In genomic region chr17:79295926-79296325, GRCm38 (mm10) we compare ENCODE assay signal across 11 mouse cellular contexts. TPM values are rescaled to one million over a fixed set of nuclear protein-coding genes. Genes with fewer than 3 reads are reported as not detected.
A peak's percentile ranks its signal among the peaks of the same experiment; 100 is the strongest.
DNase-seq lines count a peak whose midpoint lies in the region; ATAC-seq and TF ChIP-seq lines count a peak whose summit lies in the region.
"Had no signal": no experiment of that assay in that cellular context is flagged by ENCODE, and none has a peak within 500 bp of the region (broad histone marks: within the 10 kb centered on the region; RNA-seq: fewer than 3 reads in every experiment).

No protein-coding gene starts in this region.

- no peak overlapping the region for H3K4me2 ChIP-seq in heart, embryonic 14.5 days (ENCODE audit: low read length)
- H3K4me2 ChIP-seq in lung, postnatal 0 days (replicated peaks; ENCODE audit: low read depth, low read length), result no peak overlapping the region
- H3K4me2 ChIP-seq: hindbrain, embryonic 15.5 days had no signal

- no peak overlapping the region for H3ac ChIP-seq in C2C12 (ENCODE audit: control insufficient read depth, insufficient read length, low read depth)

- H3K4me1 ChIP-seq in heart, embryonic 14.5 days (ENCODE audit: control insufficient read depth in 2 of 2, insufficient read depth in 2 of 2, low read length in 2 of 2), result peaks cover 8 to 10% of the 10 kb centered on the region in 2 experiments
- no peaks in the 10 kb centered on the region for H3K4me1 ChIP-seq in lung, postnatal 0 days (ENCODE audit: insufficient read depth, low read depth, low read length)
- H3K4me1 ChIP-seq: hindbrain, embryonic 15.5 days had no signal

- H3K4me3 ChIP-seq in C2C12 (ENCODE audit: insufficient read depth, poor library complexity, severe bottlenecking), result no peak overlapping the region
- no peak overlapping the region for H3K4me3 ChIP-seq in heart, embryonic 14.5 days (ENCODE audit: control insufficient read depth in 1 of 2, insufficient read depth in 1 of 2, low read depth in 1 of 2, low read length in 2 of 2)
- H3K4me3 ChIP-seq in lung, postnatal 0 days (ENCODE audit: low read depth, low read length), result no peak overlapping the region
- H3K4me3 ChIP-seq: hindbrain, embryonic 15.5 days had no signal

- H3K27me3 ChIP-seq in C2C12 (ENCODE audit: control insufficient read depth, insufficient read depth, insufficient read length), result no peaks in the 10 kb centered on the region
- H3K27me3 ChIP-seq in heart, embryonic 14.5 days (ENCODE audit: control insufficient read depth, insufficient read depth, low read length), result no peaks in the 10 kb centered on the region
- H3K27me3 ChIP-seq in lung, postnatal 0 days (replicated peaks; ENCODE audit: insufficient read depth, low read length), result no peaks in the 10 kb centered on the region
- H3K27me3 ChIP-seq: hindbrain, embryonic 15.5 days had no signal

- peak overlapping the region; percentile 30 to 33; a peak in 2 of 4 replicates for H3K27ac ChIP-seq in heart, embryonic 14.5 days (replicated peaks in 1 of 2; ENCODE audit: control insufficient read depth in 1 of 2, insufficient read depth in 1 of 2, low read depth in 2 of 2, low read length in 2 of 2)
- 0 out of 2 replicates have a peak overlapping the region, but pooled peaks have one; percentile 1 for H3K27ac ChIP-seq in lung, postnatal 0 days (ENCODE audit: low read length)
- H3K27ac ChIP-seq: hindbrain, embryonic 15.5 days had no signal

- no peak for ATAC-seq in heart, embryonic 14.5 days (ENCODE audit: insufficient number of reproducible peaks, insufficient read depth, low FRiP score, low read depth)
- ATAC-seq in lung, postnatal 0 days, result peak; percentile 86

- 41% methylated on average over 4 of the region's 4 CpGs for WGBS in heart, embryonic 14.5 days
- WGBS in lung, postnatal 0 days, result 30% methylated on average over 4 of the region's 4 CpGs

- DNase-seq in R1 (ENCODE audit: low read depth, low spot score), result peak; percentile 30
- DNase-seq in lung, postnatal 0 days (ENCODE audit: low spot score), result peak; percentile 83
- DNase-seq in retina, postnatal 1 day, result no peak
- DNase-seq in T-cell, adult 2 months (ENCODE audit: low spot score), result no peak
- no peak for DNase-seq in urinary bladder, postnatal 14 days (ENCODE audit: low spot score)
- DNase-seq: cerebellum, postnatal 10 days; gastrocnemius, postnatal 10 days; kidney, postnatal 14 days had no signal

- TF ChIP-seq EP300 in lung, postnatal 0 days (IDR thresholded peaks at IDR 0.05), result peak; percentile 69

- H3K79me2 ChIP-seq in C2C12 (ENCODE audit: control insufficient read depth, insufficient read depth), result no peaks in the 10 kb centered on the region

- H3K36me3 ChIP-seq in C2C12 (ENCODE audit: control insufficient read depth, insufficient read depth), result no peaks in the 10 kb centered on the region
- H3K36me3 ChIP-seq in heart, embryonic 14.5 days (ENCODE audit: control insufficient read depth, insufficient read depth, low read length), result no peaks in the 10 kb centered on the region
- no peaks in the 10 kb centered on the region for H3K36me3 ChIP-seq in lung, postnatal 0 days (ENCODE audit: insufficient read depth, low read length)
- H3K36me3 ChIP-seq: hindbrain, embryonic 15.5 days had no signal

- no peak for TF ChIP-seq CTCF in C2C12 (IDR thresholded peaks at IDR 0.05; ENCODE audit: control insufficient read depth, insufficient read depth, insufficient read length)
- no peak for TF ChIP-seq CTCF in lung, postnatal 0 days (IDR thresholded peaks at IDR 0.05)

- no peak overlapping the region for H3K9ac ChIP-seq in heart, embryonic 14.5 days (ENCODE audit: low read length)
- H3K9ac ChIP-seq in lung, postnatal 0 days (replicated peaks; ENCODE audit: low read depth), result no peak overlapping the region
- H3K9ac ChIP-seq: hindbrain, embryonic 15.5 days had no signal

- no peaks in the 10 kb centered on the region for H3K79me3 ChIP-seq in C2C12 (ENCODE audit: low read depth)

- H3K9me3 ChIP-seq in heart, embryonic 14.5 days (ENCODE audit: control insufficient read depth, low read length), result 0 out of 2 replicates have a peak, but pooled peaks cover 2% of the 10 kb centered on the region
- H3K9me3 ChIP-seq in lung, postnatal 0 days (ENCODE audit: low read length), result no peaks in the 10 kb centered on the region
- H3K9me3 ChIP-seq: hindbrain, embryonic 15.5 days had no signal

TF ChIP-seq in C2C12, 6 proteins besides CTCF, POLR2A, EP300 and RAD21:
- TF ChIP-seq FOSL1 (IDR thresholded peaks at IDR 0.05; ENCODE audit: insufficient read depth, low read length, poor library complexity, severe bottlenecking) (no peak), CEBPB (IDR thresholded peaks at IDR 0.05; ENCODE audit: low read depth) (peak; percentile 8)

RNA-seq across cellular contexts. Expression of gene Cdc42ep3, which starts 59.0 kb away (rescaled TPM):
- polyA plus RNA-seq in C2C12 (2012; fragmentation: generic; extraction: Trizol), result 32.5 TPM
- 64.5 and 69.4 TPM in 2 replicates for polyA plus RNA-seq in heart, embryonic 14.5 days (2014; fragmentation: Nextera tagmentation; extraction: Ambion mirVana)
- 71.2 and 81.3 TPM in 2 replicates for polyA plus RNA-seq in lung, postnatal 0 days (2015; fragmentation: Nextera tagmentation; extraction: Ambion mirVana)

Comparison
In these comparisons a context has a peak if more than half of its experiments do, and no peak if none do; other contexts are left out.
1. DNase-seq: peak in R1 (single experiment) and lung, postnatal 0 days (single experiment); none in retina, postnatal 1 day (single experiment), T-cell, adult 2 months (single experiment) and urinary bladder, postnatal 14 days (single experiment).